ENCODE assay signal across 20 mouse cellular contexts in genomic region chr5:33527750-33528149, GRCm38 (mm10).
"Had no signal": no experiment of that assay in that cellular context is flagged by ENCODE, and none has a peak within 500 bp of the region (broad histone marks: within the 10 kb centered on the region; RNA-seq: fewer than 3 reads in every experiment).

No protein-coding gene starts in this region.

- H3K27ac ChIP-seq: liver, embryonic 15.5 days; lung, embryonic 15.5 days; macrophage; neural tube, embryonic 12.5 days had no signal

- ATAC-seq: liver, postnatal 0 days; lung, postnatal 0 days had no signal

- DNase-seq: liver, postnatal 0 days; lung, adult 2 months; lung, postnatal 14 days; lung, postnatal 36 days; midbrain, embryonic 14.5 days; retina, postnatal 1 day; right cerebral cortex, adult 18-20 months; right cerebral cortex, postnatal 25 days; right cerebral cortex, postnatal 4 days; spleen, adult 18-20 months; thymus, adult 18-20 months; thymus, postnatal 14 days; thymus, postnatal 36 days had no signal

- H3K4me3 ChIP-seq: liver, embryonic 15.5 days; lung, embryonic 15.5 days; megakaryocyte, embryonic 14.5 days; neural tube, embryonic 12.5 days had no signal

- H3K27me3 ChIP-seq: lung, embryonic 15.5 days had no signal

- H3K4me1 ChIP-seq: lung, embryonic 15.5 days had no signal

- H3K36me3 ChIP-seq: liver, embryonic 15.5 days; lung, embryonic 15.5 days; neural tube, embryonic 12.5 days had no signal

- H3K4me2 ChIP-seq: liver, embryonic 15.5 days; lung, embryonic 15.5 days; midbrain, embryonic 11.5 days; neural tube, embryonic 12.5 days had no signal

- H3K9ac ChIP-seq: liver, embryonic 15.5 days; liver, postnatal 0 days; lung, embryonic 15.5 days; neural tube, embryonic 12.5 days had no signal

- H3K9me3 ChIP-seq: liver, embryonic 15.5 days; lung, embryonic 15.5 days; neural tube, embryonic 12.5 days had no signal
